Comparison of ENCODE assay signal across 14 mouse cellular contexts in genomic region chr1:77505263-77505662, GRCm38 (mm10). TPM values are rescaled to one million over a fixed set of nuclear protein-coding genes. Genes with fewer than 3 reads are reported as not detected.
DNase-seq lines count a peak whose midpoint lies in the region; ATAC-seq and TF ChIP-seq lines count a peak whose summit lies in the region.
"Had no signal": no experiment of that assay in that cellular context is flagged by ENCODE, and none has a peak within 500 bp of the region (broad histone marks: within the 10 kb centered on the region; RNA-seq: fewer than 3 reads in every experiment).

No protein-coding gene starts in this region.

- no peaks in the 10 kb centered on the region for H3K9me3 ChIP-seq in kidney, embryonic 15.5 days (replicated peaks)
- no peaks in the 10 kb centered on the region for H3K9me3 ChIP-seq in kidney, embryonic 14.5 days (ENCODE audit: control insufficient read depth, low read length)
- H3K9me3 ChIP-seq in embryonic facial prominence, embryonic 12.5 days: no peaks in the 10 kb centered on the region
- no peaks in the 10 kb centered on the region for H3K9me3 ChIP-seq in hindbrain, embryonic 11.5 days (ENCODE audit: control insufficient read depth, low read length)
- H3K9me3 ChIP-seq in midbrain, embryonic 13.5 days: no peaks in the 10 kb centered on the region

- H3K4me1 ChIP-seq in kidney, embryonic 15.5 days: peaks cover 54% of the 10 kb centered on the region
- H3K4me1 ChIP-seq in kidney, embryonic 14.5 days (ENCODE audit: control insufficient read depth, insufficient read depth, low read length): peaks cover 15% of the 10 kb centered on the region; the same call in 1 of the 2 replicates
- peaks cover 48% of the 10 kb centered on the region for H3K4me1 ChIP-seq in embryonic facial prominence, embryonic 12.5 days
- peaks cover 15% of the 10 kb centered on the region for H3K4me1 ChIP-seq in hindbrain, embryonic 11.5 days (replicated peaks; ENCODE audit: control insufficient read depth, insufficient read depth, low read length)
- H3K4me1 ChIP-seq in midbrain, embryonic 13.5 days (replicated peaks): peaks cover 95% of the 10 kb centered on the region
- no peaks in the 10 kb centered on the region for H3K4me1 ChIP-seq in cerebellum, adult 2 months (ENCODE audit: control insufficient read depth, insufficient read depth, low read length)

- TF ChIP-seq CTCF in cerebellum, adult 2 months (IDR thresholded peaks at IDR 0.05; ENCODE audit: borderline replicate concordance, insufficient read depth, low read depth, low read length): no peak

- no peak for TF ChIP-seq POLR2A in cerebellum, adult 2 months (IDR thresholded peaks at IDR 0.05; ENCODE audit: borderline replicate concordance, insufficient read depth, low read length)

- no peaks in the 10 kb centered on the region for H3K27me3 ChIP-seq in kidney, embryonic 15.5 days
- H3K27me3 ChIP-seq in kidney, embryonic 14.5 days (ENCODE audit: control insufficient read depth, insufficient read depth, low read length): no peaks in the 10 kb centered on the region
- no peaks in the 10 kb centered on the region for H3K27me3 ChIP-seq in embryonic facial prominence, embryonic 12.5 days
- no peaks in the 10 kb centered on the region for H3K27me3 ChIP-seq in hindbrain, embryonic 11.5 days (ENCODE audit: control insufficient read depth, insufficient read depth, low read length)
- peaks cover 10% of the 10 kb centered on the region for H3K27me3 ChIP-seq in midbrain, embryonic 13.5 days
- H3K27me3 ChIP-seq in cerebellum, adult 2 months (ENCODE audit: control insufficient read depth, insufficient read depth, low read length): peaks cover 2% of the 10 kb centered on the region; the same call in 1 of the 2 replicates

- 0 out of 2 replicates have a peak overlapping the region, but pooled peaks have one; percentile 22 for H3K27ac ChIP-seq in kidney, embryonic 15.5 days
- H3K27ac ChIP-seq in kidney, embryonic 14.5 days (ENCODE audit: low read depth, low read length): no peak overlapping the region
- H3K27ac ChIP-seq in embryonic facial prominence, embryonic 12.5 days: no peak overlapping the region
- no peak overlapping the region for H3K27ac ChIP-seq in hindbrain, embryonic 11.5 days (ENCODE audit: low read depth, low read length)
- H3K27ac ChIP-seq in midbrain, embryonic 13.5 days: no peak overlapping the region
- H3K27ac ChIP-seq in cerebellum, adult 2 months (ENCODE audit: insufficient read depth, low read length): no peak overlapping the region
- H3K27ac ChIP-seq: gastrocnemius, adult 2 months; liver, embryonic 14.5 days had no signal

- H3K9ac ChIP-seq in kidney, embryonic 15.5 days: no peak overlapping the region
- H3K9ac ChIP-seq in kidney, embryonic 14.5 days (ENCODE audit: low read depth, low read length): no peak overlapping the region
- no peak overlapping the region for H3K9ac ChIP-seq in embryonic facial prominence, embryonic 12.5 days
- peak overlapping the region; percentile 3; the same call in 1 of the 2 replicates for H3K9ac ChIP-seq in hindbrain, embryonic 11.5 days (ENCODE audit: low read depth, low read length)
- peak overlapping the region; percentile 28; the same call in 1 of the 2 replicates for H3K9ac ChIP-seq in midbrain, embryonic 13.5 days (replicated peaks)
- H3K9ac ChIP-seq: liver, embryonic 14.5 days had no signal

- DNase-seq in hindbrain, embryonic 11.5 days (ENCODE audit: low spot score): no peak
- no peak for DNase-seq in cerebellum, adult 2 months
- DNase-seq in layer of hippocampus, adult 9-11 months: no peak
- no peak for DNase-seq in right cerebral cortex, adult 18-20 months
- DNase-seq: adrenal gland, adult 2 months; B cell, adult 2 months; gastrocnemius, adult 2 months; heart, postnatal 14 days; kidney, adult 9 months had no signal

- no peak overlapping the region for H3K4me3 ChIP-seq in kidney, embryonic 15.5 days (replicated peaks)
- H3K4me3 ChIP-seq in kidney, embryonic 14.5 days (ENCODE audit: low read length): no peak overlapping the region; the same call in 1 of the 2 replicates
- peak overlapping the region; percentile 25; the same call in 1 of the 2 replicates for H3K4me3 ChIP-seq in embryonic facial prominence, embryonic 12.5 days
- 0 out of 2 replicates have a peak overlapping the region, but pooled peaks have one; percentile 9 for H3K4me3 ChIP-seq in hindbrain, embryonic 11.5 days (ENCODE audit: low read depth, low read length)
- peak overlapping the region; percentile 34 for H3K4me3 ChIP-seq in midbrain, embryonic 13.5 days (replicated peaks)
- H3K4me3 ChIP-seq in cerebellum, adult 2 months (replicated peaks; ENCODE audit: insufficient read depth, low read depth, low read length): no peak overlapping the region
- H3K4me3 ChIP-seq: gastrocnemius, adult 2 months had no signal

- H3K4me2 ChIP-seq in kidney, embryonic 15.5 days: peak overlapping the region; percentile 17; the same call in 1 of the 2 replicates
- no peak overlapping the region for H3K4me2 ChIP-seq in kidney, embryonic 14.5 days (replicated peaks; ENCODE audit: low read depth, low read length)
- H3K4me2 ChIP-seq in embryonic facial prominence, embryonic 12.5 days (replicated peaks): peak overlapping the region; percentile 46
- H3K4me2 ChIP-seq in hindbrain, embryonic 11.5 days (replicated peaks; ENCODE audit: low read depth, low read length): peak overlapping the region; percentile 16
- H3K4me2 ChIP-seq in midbrain, embryonic 13.5 days (replicated peaks): peak overlapping the region; percentile 55

- 77% methylated on average over 8 of the region's 8 CpGs for WGBS in kidney, embryonic 15.5 days
- 79% methylated on average over 8 of the region's 8 CpGs for WGBS in kidney, embryonic 14.5 days
- WGBS in embryonic facial prominence, embryonic 12.5 days: 80% methylated on average over 8 of the region's 8 CpGs
- WGBS in hindbrain, embryonic 11.5 days: 75% methylated on average over 8 of the region's 8 CpGs
- 69% methylated on average over 8 of the region's 8 CpGs for WGBS in midbrain, embryonic 13.5 days
- WGBS in cerebellum, adult 2 months: 93% methylated on average over 8 of the region's 8 CpGs

- H3K36me3 ChIP-seq in kidney, embryonic 15.5 days: peaks cover 16% of the 10 kb centered on the region; the same call in 1 of the 2 replicates
- peaks cover 19% of the 10 kb centered on the region; the same call in 1 of the 2 replicates for H3K36me3 ChIP-seq in kidney, embryonic 14.5 days (ENCODE audit: control insufficient read depth, insufficient read depth, low read length)
- H3K36me3 ChIP-seq in embryonic facial prominence, embryonic 12.5 days: peaks cover 34% of the 10 kb centered on the region
- no peaks in the 10 kb centered on the region for H3K36me3 ChIP-seq in hindbrain, embryonic 11.5 days (ENCODE audit: control insufficient read depth, insufficient read depth, low read length)
- H3K36me3 ChIP-seq in midbrain, embryonic 13.5 days: peaks cover 14% of the 10 kb centered on the region

- no peak for ATAC-seq in kidney, embryonic 15.5 days (replicated peaks; ENCODE audit: low FRiP score)
- ATAC-seq in kidney, embryonic 14.5 days (ENCODE audit: low FRiP score, low TSS enrichment): no peak
- ATAC-seq in embryonic facial prominence, embryonic 12.5 days (ENCODE audit: insufficient number of reproducible peaks, insufficient read depth, low FRiP score, low TSS enrichment): no peak
- ATAC-seq in hindbrain, embryonic 11.5 days (ENCODE audit: low FRiP score): no peak
- no peak for ATAC-seq in midbrain, embryonic 13.5 days

RNA-seq across cellular contexts. Expression of gene Epha4, which starts 9.6 kb away (rescaled TPM):
- polyA plus RNA-seq in kidney, embryonic 15.5 days (2015; fragmentation: Nextera tagmentation; extraction: Ambion mirVana): 17.2 and 18.2 TPM in 2 replicates
- 12.1 and 24.0 TPM in 2 replicates for polyA plus RNA-seq in kidney, embryonic 14.5 days (2014; fragmentation: Nextera tagmentation; extraction: Ambion mirVana)
- 60.1 and 63.6 TPM in 2 replicates for polyA plus RNA-seq in embryonic facial prominence, embryonic 12.5 days (2016; fragmentation: Nextera tagmentation; extraction: Ambion mirVana)
- 25.9 and 28.0 TPM in 2 replicates for polyA plus RNA-seq in hindbrain, embryonic 11.5 days (2014; fragmentation: Nextera tagmentation; extraction: Ambion mirVana)
- polyA plus RNA-seq in midbrain, embryonic 13.5 days (2015; fragmentation: Nextera tagmentation; extraction: Ambion mirVana): 36.5 and 37.5 TPM in 2 replicates
- polyA plus RNA-seq in cerebellum, adult 2 months (2012; rRNA removed): 11.6 and 12.5 TPM in 2 replicates

Comparison
In these comparisons a context has a peak if more than half of its experiments do, and no peak if none do; other contexts are left out.
1. H3K4me3 ChIP-seq: peak in embryonic facial prominence, embryonic 12.5 days (single experiment), hindbrain, embryonic 11.5 days (single experiment) and midbrain, embryonic 13.5 days (single experiment); none in kidney, embryonic 15.5 days (single experiment), kidney, embryonic 14.5 days (single experiment) and cerebellum, adult 2 months (single experiment).
2. H3K9ac ChIP-seq: peak in hindbrain, embryonic 11.5 days (single experiment) and midbrain, embryonic 13.5 days (single experiment); none in kidney, embryonic 15.5 days (single experiment), kidney, embryonic 14.5 days (single experiment) and embryonic facial prominence, embryonic 12.5 days (single experiment).